Mouse (Mus musculus): ENCODE data around the gene Srf.

- TF ChIP-seq EP300 (IDR thresholded peaks at IDR 0.05; ENCODE audit: low read depth) (no peak), CTCF (IDR thresholded peaks at IDR 0.05; ENCODE audit: low read depth) (peak; percentile 97)
These were observed 30.2 kb downstream of the Srf start for GRCm38 (mm10) chr17:46525579-46526307.

Measured in liver, postnatal 0 days (tissue).